ENCODE assay signal across 21 mouse cellular contexts in genomic region chr8:123108010-123108409, GRCm38 (mm10). TPM values are rescaled to one million over a fixed set of nuclear protein-coding genes. Genes with fewer than 3 reads are reported as not detected.
DNase-seq lines count a peak whose midpoint lies in the region; ATAC-seq and TF ChIP-seq lines count a peak whose summit lies in the region.
"Had no signal": no experiment of that assay in that cellular context is flagged by ENCODE, and none has a peak within 500 bp of the region (broad histone marks: within the 10 kb centered on the region; RNA-seq: fewer than 3 reads in every experiment).

No protein-coding gene starts in this region.

- WGBS in cerebellum, adult 2 months, result 72% methylated on average over 1 of the region's 1 CpGs
- WGBS in midbrain, postnatal 0 days, result 91% methylated on average over 1 of the region's 1 CpGs
- 95% methylated on average over 1 of the region's 1 CpGs for WGBS in midbrain, embryonic 16.5 days

- H3K9ac ChIP-seq in midbrain, postnatal 0 days (replicated peaks; ENCODE audit: low read length, poor library complexity, severe bottlenecking), result no peak overlapping the region
- no peak overlapping the region for H3K9ac ChIP-seq in midbrain, embryonic 16.5 days (ENCODE audit: low read depth, low read length)
- H3K9ac ChIP-seq: forebrain, embryonic 15.5 days; intestine, embryonic 15.5 days; limb, embryonic 15.5 days had no signal

- no peaks in the 10 kb centered on the region for H3K27me3 ChIP-seq in cerebellum, adult 2 months (ENCODE audit: control insufficient read depth, insufficient read depth, low read length)
- H3K27me3 ChIP-seq in midbrain, postnatal 0 days (ENCODE audit: insufficient read depth, low read length), result no peaks in the 10 kb centered on the region
- H3K27me3 ChIP-seq in midbrain, embryonic 16.5 days (ENCODE audit: control insufficient read depth, insufficient read depth, low read depth, low read length), result no peaks in the 10 kb centered on the region
- H3K27me3 ChIP-seq: forebrain, embryonic 15.5 days; intestine, embryonic 15.5 days; limb, embryonic 15.5 days had no signal

- no peak overlapping the region for H3K27ac ChIP-seq in cerebellum, adult 2 months (ENCODE audit: insufficient read depth, low read length)
- H3K27ac ChIP-seq in layer of hippocampus, adult 2 months, result no peak overlapping the region
- no peak overlapping the region for H3K27ac ChIP-seq in midbrain, postnatal 0 days (ENCODE audit: low read depth, low read length)
- no peak overlapping the region for H3K27ac ChIP-seq in midbrain, embryonic 16.5 days (ENCODE audit: low read length)
- H3K27ac ChIP-seq: forebrain, embryonic 15.5 days; hindbrain, embryonic 10.5 days; intestine, embryonic 15.5 days; limb, embryonic 15.5 days had no signal

- ATAC-seq in midbrain, postnatal 0 days (ENCODE audit: low FRiP score), result no peak
- no peak for ATAC-seq in midbrain, embryonic 16.5 days
- ATAC-seq in megakaryocyte progenitor cell, adult 5-6 weeks (replicated peaks; ENCODE audit: poor library complexity), result no peak
- ATAC-seq: forebrain, embryonic 15.5 days; intestine, embryonic 15.5 days had no signal

- DNase-seq in cerebellum, adult 2 months, result no peak
- no peak for DNase-seq in cerebellum, postnatal 4 days (ENCODE audit: low spot score in 2 of 2)
- no peak for DNase-seq in layer of hippocampus, adult 2 months (ENCODE audit: low spot score in 2 of 2)
- DNase-seq in layer of hippocampus, adult 18-20 months (ENCODE audit: low spot score in 2 of 2), result no peak
- DNase-seq in midbrain, postnatal 0 days (ENCODE audit: low spot score), result no peak
- DNase-seq in kidney, adult 11 months, result no peak
- DNase-seq: adrenal gland, postnatal 10 days; cerebellum, adult 18-20 months; kidney, postnatal 25 days; retina, postnatal 1 day; thymus, adult 18-20 months had no signal

- H3K4me3 ChIP-seq in cerebellum, adult 2 months (replicated peaks; ENCODE audit: insufficient read depth, low read depth, low read length), result no peak overlapping the region
- H3K4me3 ChIP-seq in layer of hippocampus, adult 2 months, result no peak overlapping the region
- no peak overlapping the region for H3K4me3 ChIP-seq in midbrain, postnatal 0 days (ENCODE audit: low read depth, low read length)
- H3K4me3 ChIP-seq in midbrain, embryonic 16.5 days (ENCODE audit: low read depth, low read length), result no peak overlapping the region
- H3K4me3 ChIP-seq: erythroblast, embryonic 14.5 days; forebrain, embryonic 15.5 days; hindbrain, embryonic 10.5 days; intestine, embryonic 15.5 days; limb, embryonic 15.5 days had no signal

- H3K4me2 ChIP-seq in midbrain, postnatal 0 days (ENCODE audit: low read depth, low read length, poor library complexity, severe bottlenecking), result no peak overlapping the region
- H3K4me2 ChIP-seq in midbrain, embryonic 16.5 days (ENCODE audit: low read length), result no peak overlapping the region
- H3K4me2 ChIP-seq: forebrain, embryonic 15.5 days; intestine, embryonic 15.5 days; limb, embryonic 15.5 days had no signal

- no peaks in the 10 kb centered on the region for H3K9me3 ChIP-seq in midbrain, postnatal 0 days (ENCODE audit: low read length)
- H3K9me3 ChIP-seq in midbrain, embryonic 16.5 days (replicated peaks; ENCODE audit: control insufficient read depth, low read length, poor library complexity, severe bottlenecking), result no peaks in the 10 kb centered on the region
- H3K9me3 ChIP-seq: forebrain, embryonic 15.5 days; hindbrain, embryonic 10.5 days; intestine, embryonic 15.5 days; limb, embryonic 15.5 days had no signal

- peaks cover 20% of the 10 kb centered on the region for H3K36me3 ChIP-seq in midbrain, postnatal 0 days (ENCODE audit: insufficient read depth, low read length)
- peaks cover 12% of the 10 kb centered on the region for H3K36me3 ChIP-seq in midbrain, embryonic 16.5 days (ENCODE audit: control insufficient read depth, insufficient read depth, low read length)

- peak; percentile 21; the same call in 1 of the 2 replicates for TF ChIP-seq CTCF in cerebellum, adult 2 months (IDR thresholded peaks at IDR 0.05; ENCODE audit: borderline replicate concordance, insufficient read depth, low read depth, low read length)
- TF ChIP-seq CTCF in layer of hippocampus, adult 2 months (conservative IDR thresholded peaks at IDR 0.05), result peak; percentile 71
- peak; percentile 45 for TF ChIP-seq CTCF in midbrain, postnatal 0 days (IDR thresholded peaks at IDR 0.05)

- H3K4me1 ChIP-seq in cerebellum, adult 2 months (ENCODE audit: control insufficient read depth, insufficient read depth, low read length), result 0 out of 2 replicates have a peak, but pooled peaks cover 2% of the 10 kb centered on the region
- H3K4me1 ChIP-seq in midbrain, postnatal 0 days (ENCODE audit: insufficient read depth, low read length), result 0 out of 2 replicates have a peak, but pooled peaks cover 3% of the 10 kb centered on the region
- H3K4me1 ChIP-seq in midbrain, embryonic 16.5 days (ENCODE audit: control insufficient read depth, insufficient read depth, low read length), result peaks cover 11% of the 10 kb centered on the region

- TF ChIP-seq POLR2A in cerebellum, adult 2 months (IDR thresholded peaks at IDR 0.05; ENCODE audit: borderline replicate concordance, insufficient read depth, low read length), result no peak

RNA-seq across cellular contexts. Expression of gene Rpl13, which starts 5.9 kb away (rescaled TPM):
- polyA plus RNA-seq in cerebellum, adult 2 months (2012; rRNA removed), result 829 and 864 TPM in 2 replicates
- 100 to 1,000 TPM; 418 to 466 TPM for total RNA-seq in layer of hippocampus, adult 2 months (2021)
- 100 to 1,000 TPM; 467 to 496 TPM for total RNA-seq in layer of hippocampus, adult 18-20 months (2021)
- 2,117 and 2,785 TPM in 2 replicates for total RNA-seq in midbrain, postnatal 0 days (2014; rRNA removed)
- polyA plus RNA-seq in midbrain, postnatal 0 days (2015; fragmentation: Nextera tagmentation; extraction: Ambion mirVana), result 801 and 821 TPM in 2 replicates
- 639 and 669 TPM in 2 replicates for polyA plus RNA-seq in midbrain, embryonic 16.5 days (2015; fragmentation: Nextera tagmentation; extraction: Ambion mirVana)
- 1,201 and 1,251 TPM in 2 replicates for total RNA-seq in megakaryocyte progenitor cell, adult 5-6 weeks (2015)
- total RNA-seq in megakaryocyte progenitor cell, adult 5-6 weeks (2017), result 3,072 and 3,507 TPM in 2 replicates

RNA-seq across cellular contexts. Expression of gene Cpne7, which starts 9.2 kb away (rescaled TPM):
- polyA plus RNA-seq in cerebellum, adult 2 months (2012; rRNA removed), result 6.2 and 7.1 TPM in 2 replicates
- 100 to 1,000 TPM; 257 to 313 TPM for total RNA-seq in layer of hippocampus, adult 2 months (2021)
- 100 to 1,000 TPM; 273 to 284 TPM for total RNA-seq in layer of hippocampus, adult 18-20 months (2021)
- 29.2 and 33.0 TPM in 2 replicates for total RNA-seq in midbrain, postnatal 0 days (2014; rRNA removed)
- 28.0 and 29.1 TPM in 2 replicates for polyA plus RNA-seq in midbrain, postnatal 0 days (2015; fragmentation: Nextera tagmentation; extraction: Ambion mirVana)
- 10.1 and 17.1 TPM in 2 replicates for polyA plus RNA-seq in midbrain, embryonic 16.5 days (2015; fragmentation: Nextera tagmentation; extraction: Ambion mirVana)
- total RNA-seq in megakaryocyte progenitor cell, adult 5-6 weeks (2015), result not detected in 2 replicates
- not detected in 2 replicates for total RNA-seq in megakaryocyte progenitor cell, adult 5-6 weeks (2017)
- total RNA-seq: granulocyte monocyte progenitor cell, adult 5-6 weeks had no signal

RNA-seq across cellular contexts. Expression of gene Spg7, which starts 45.3 kb away (rescaled TPM):
- polyA plus RNA-seq in cerebellum, adult 2 months (2012; rRNA removed), result 103 and 104 TPM in 2 replicates
- 10 to 100 TPM; 63.4 to 66.3 TPM for total RNA-seq in layer of hippocampus, adult 2 months (2021)
- total RNA-seq in layer of hippocampus, adult 18-20 months (2021), result 10 to 100 TPM; 60.0 to 64.8 TPM
- 47.2 and 64.3 TPM in 2 replicates for total RNA-seq in midbrain, postnatal 0 days (2014; rRNA removed)
- polyA plus RNA-seq in midbrain, postnatal 0 days (2015; fragmentation: Nextera tagmentation; extraction: Ambion mirVana), result 50.1 and 51.3 TPM in 2 replicates
- 47.4 and 48.2 TPM in 2 replicates for polyA plus RNA-seq in midbrain, embryonic 16.5 days (2015; fragmentation: Nextera tagmentation; extraction: Ambion mirVana)
- 33.1 and 49.6 TPM in 2 replicates for total RNA-seq in megakaryocyte progenitor cell, adult 5-6 weeks (2015)
- total RNA-seq in megakaryocyte progenitor cell, adult 5-6 weeks (2017), result 61.1 and 74.1 TPM in 2 replicates

RNA-seq across cellular contexts. Expression of gene Sult5a1, which starts 50.1 kb away (rescaled TPM):
- 0.39 and 0.60 TPM in 2 replicates for polyA plus RNA-seq in cerebellum, adult 2 months (2012; rRNA removed)
- total RNA-seq in layer of hippocampus, adult 2 months (2021), result 1 to 10 TPM; 2.0 to 2.8 TPM
- total RNA-seq in layer of hippocampus, adult 18-20 months (2021), result 1 to 10 TPM; 2.2 to 3.2 TPM
- 0.80 and 2.8 TPM in 2 replicates for total RNA-seq in midbrain, postnatal 0 days (2014; rRNA removed)
- 1.1 and 2.2 TPM in 2 replicates for polyA plus RNA-seq in midbrain, postnatal 0 days (2015; fragmentation: Nextera tagmentation; extraction: Ambion mirVana)
- polyA plus RNA-seq in midbrain, embryonic 16.5 days (2015; fragmentation: Nextera tagmentation; extraction: Ambion mirVana), result 0.40 and 0.42 TPM in 2 replicates
- total RNA-seq in megakaryocyte progenitor cell, adult 5-6 weeks (2015), result not detected in 2 replicates
- not detected in 2 replicates for total RNA-seq in megakaryocyte progenitor cell, adult 5-6 weeks (2017)
- total RNA-seq: common myeloid progenitor, adult 5-6 weeks; granulocyte monocyte progenitor cell, adult 5-6 weeks; neutrophil, adult 5-6 weeks had no signal

Comparison
In these comparisons a context has a peak if more than half of its experiments do, and no peak if none do; other contexts are left out.
1. CTCF ChIP-seq: peak in every context shown above with its lines; median percentile 71 in layer of hippocampus, adult 2 months; 45 in midbrain, postnatal 0 days; 21 in cerebellum, adult 2 months.
2. RNA of gene Cpne7, which starts 9.2 kb away (total RNA-seq): 257 to 313 TPM in layer of hippocampus, adult 2 months, 273 to 284 TPM in layer of hippocampus, adult 18-20 months and 29.2 to 33.0 TPM in midbrain, postnatal 0 days; not detected in megakaryocyte progenitor cell, adult 5-6 weeks; every median in the first group is over 10 times any median in the second.